Mouse (Mus musculus): ENCODE results near the gene Abhd11.

- no peak for TF ChIP-seq CTCF (IDR thresholded peaks at IDR 0.05; ENCODE audit: insufficient read depth, low read depth, low read length)
- peak; percentile 50 for TF ChIP-seq POLR2A (IDR thresholded peaks at IDR 0.05; ENCODE audit: insufficient read depth, low read depth, low read length)
Observed at GRCm38 (mm10) chr5:135008671-135009589, at the start of gene Abhd11.

All from olfactory bulb, adult 2 months (tissue).